Mouse (Mus musculus): Measurements from ENCODE around the gene Rab44.

GRCm38 (mm10) chr17:29085266-29085665, 28.7 kb upstream of the Rab44 start:
- TF ChIP-seq CTCF (IDR thresholded peaks at IDR 0.05; ENCODE audit: control insufficient read depth, insufficient read depth, insufficient read length) (no peak), CEBPB (IDR thresholded peaks at IDR 0.05; ENCODE audit: low read depth) (no peak), USF1 (IDR thresholded peaks at IDR 0.05; ENCODE audit: low read depth) (no peak), MYOD1 (IDR thresholded peaks at IDR 0.05; ENCODE audit: control insufficient read depth, insufficient read length, low read depth) (no peak), MYOG (IDR thresholded peaks at IDR 0.05; ENCODE audit: control insufficient read depth, extremely low read depth, insufficient read length) (no peak), FOSL1 (IDR thresholded peaks at IDR 0.05; ENCODE audit: insufficient read depth, low read length, poor library complexity, severe bottlenecking) (no peak)

Measured in C2C12 (cell line).